Mouse (Mus musculus): Measurements from ENCODE around the gene Rps19bp1. TPM values are rescaled to one million over a fixed set of nuclear protein-coding genes. Genes with fewer than 3 reads are reported as not detected.
A peak's percentile ranks its signal among the peaks of the same experiment; 100 is the strongest.

Rps19bp1 gene
- polyA plus RNA-seq, 1 experiment from 2014 or later = 39.0 TPM

- ATAC-seq (ENCODE audit: extremely low read depth, insufficient number of reproducible peaks, low FRiP score, low TSS enrichment) = no peak
- Histone ChIP-seq H3K36me3 (no peaks in the 10 kb centered on the region), H3K4me1 (no peaks in the 10 kb centered on the region), H3K4me3 (no peak overlapping the region), H3K4me2 (no peak overlapping the region), H3K9ac (no peak overlapping the region), H3K27ac (replicated peaks) (no peak overlapping the region), H3K9me3 (no peaks in the 10 kb centered on the region), H3K27me3 (replicated peaks) (peaks cover 77% of the 10 kb centered on the region)
- WGBS = 2% methylated on average over 6 of the region's 6 CpGs
These were observed 13.5 kb upstream of the Rps19bp1 start for GRCm38 (mm10) chr15:80277625-80278024.

GRCm38 (mm10) chr15:80277107-80277506, 13.0 kb upstream of the Rps19bp1 start:
- ATAC-seq (ENCODE audit: extremely low read depth, insufficient number of reproducible peaks, low FRiP score, low TSS enrichment) = no peak
- H3K27ac ChIP-seq (replicated peaks) = no peak overlapping the region
- H3K9me3 ChIP-seq = no peaks in the 10 kb centered on the region
- H3K9ac ChIP-seq = no peak overlapping the region
- H3K27me3 ChIP-seq (replicated peaks) = peaks cover 76% of the 10 kb centered on the region
- no peak overlapping the region for H3K4me2 ChIP-seq
- 38% methylated on average over 9 of the region's 9 CpGs for WGBS
- no peaks in the 10 kb centered on the region for H3K4me1 ChIP-seq
- H3K4me3 ChIP-seq = no peak overlapping the region
- no peaks in the 10 kb centered on the region for H3K36me3 ChIP-seq

GRCm38 (mm10) chr15:80271858-80272396, 7.8 kb upstream of the Rps19bp1 start:
- Histone ChIP-seq H3K36me3 (no peaks in the 10 kb centered on the region), H3K9ac (no peak overlapping the region), H3K4me1 (no peaks in the 10 kb centered on the region), H3K9me3 (no peaks in the 10 kb centered on the region; the same call in 1 of the 2 replicates), H3K27me3 (replicated peaks) (peaks cover 51% of the 10 kb centered on the region), H3K4me3 (no peak overlapping the region), H3K4me2 (no peak overlapping the region), H3K27ac (replicated peaks) (no peak overlapping the region)
- ATAC-seq (ENCODE audit: extremely low read depth, insufficient number of reproducible peaks, low FRiP score, low TSS enrichment) = no peak
- 62% methylated on average over 3 of the region's 3 CpGs for WGBS

GRCm38 (mm10) chr15:80266281-80266680, 2.2 kb upstream of the Rps19bp1 start:
- Histone ChIP-seq H3K4me2 (no peak overlapping the region), H3K4me3 (no peak overlapping the region), H3K9ac (no peak overlapping the region), H3K36me3 (no peaks in the 10 kb centered on the region), H3K9me3 (no peaks in the 10 kb centered on the region; the same call in 1 of the 2 replicates), H3K27me3 (replicated peaks) (peaks cover 3% of the 10 kb centered on the region; the same call in 1 of the 2 replicates), H3K27ac (replicated peaks) (no peak overlapping the region), H3K4me1 (peaks cover 17% of the 10 kb centered on the region)
- ATAC-seq (ENCODE audit: extremely low read depth, insufficient number of reproducible peaks, low FRiP score, low TSS enrichment) = no peak
- WGBS = 0% methylated on average over 2 of the region's 2 CpGs

GRCm38 (mm10) chr15:80261100-80261499, 3.0 kb downstream of the Rps19bp1 start:
- H3K27ac ChIP-seq (replicated peaks) = no peak overlapping the region
- no peak for ATAC-seq (ENCODE audit: extremely low read depth, insufficient number of reproducible peaks, low FRiP score, low TSS enrichment)
- 80% methylated on average over 7 of the region's 7 CpGs for WGBS

GRCm38 (mm10) chr15:80260677-80261076, 3.4 kb downstream of the Rps19bp1 start:
- ATAC-seq (ENCODE audit: extremely low read depth, insufficient number of reproducible peaks, low FRiP score, low TSS enrichment) = no peak
- 15% methylated on average over 3 of the region's 3 CpGs for WGBS
- peaks cover 49% of the 10 kb centered on the region for H3K36me3 ChIP-seq
- H3K9ac ChIP-seq = no peak overlapping the region
- H3K4me3 ChIP-seq = no peak overlapping the region
- H3K27me3 ChIP-seq (replicated peaks) = no peaks in the 10 kb centered on the region
- H3K27ac ChIP-seq (replicated peaks) = no peak overlapping the region
- no peaks in the 10 kb centered on the region for H3K9me3 ChIP-seq
- H3K4me1 ChIP-seq = peaks cover 49% of the 10 kb centered on the region
- no peak overlapping the region for H3K4me2 ChIP-seq

More at GRCm38 (mm10) chr15:80261100-80261499, 3.0 kb downstream of the Rps19bp1 start:
- Histone ChIP-seq H3K36me3 (peaks cover 47% of the 10 kb centered on the region), H3K27me3 (replicated peaks) (no peaks in the 10 kb centered on the region), H3K4me3 (no peak overlapping the region), H3K4me2 (no peak overlapping the region), H3K9me3 (no peaks in the 10 kb centered on the region), H3K4me1 (peaks cover 49% of the 10 kb centered on the region), H3K9ac (no peak overlapping the region)

- peaks cover 47% of the 10 kb centered on the region for H3K4me1 ChIP-seq
- H3K4me2 ChIP-seq = peak overlapping the region; percentile 90; the same call in 1 of the 2 replicates
- peaks cover 49% of the 10 kb centered on the region for H3K36me3 ChIP-seq
- H3K27me3 ChIP-seq (replicated peaks) = no peaks in the 10 kb centered on the region
- no peak overlapping the region for H3K9ac ChIP-seq
- peak overlapping the region; percentile 30; the same call in 1 of the 2 replicates for H3K27ac ChIP-seq (replicated peaks)
- no peak for ATAC-seq (ENCODE audit: extremely low read depth, insufficient number of reproducible peaks, low FRiP score, low TSS enrichment)
- H3K9me3 ChIP-seq = no peaks in the 10 kb centered on the region
- H3K4me3 ChIP-seq = no peak overlapping the region; the same call in 1 of the 2 replicates
- 77% methylated on average over 8 of the region's 8 CpGs for WGBS
These were observed 4.6 kb downstream of the Rps19bp1 start for GRCm38 (mm10) chr15:80259406-80260045.

GRCm38 (mm10) chr15:80258240-80259170, 5.6 kb downstream of the Rps19bp1 start:
- H3K4me3 ChIP-seq = peak overlapping the region; percentile 100
- 54% methylated on average over 11 of the region's 11 CpGs for WGBS

GRCm38 (mm10) chr15:80257602-80258239, 6.4 kb downstream of the Rps19bp1 start:
- Histone ChIP-seq H3K4me3 (peak overlapping the region; percentile 100), H3K4me1 (peaks cover 53% of the 10 kb centered on the region), H3K27me3 (replicated peaks) (no peaks in the 10 kb centered on the region), H3K27ac (replicated peaks) (peak overlapping the region; percentile 100), H3K9ac (peak overlapping the region; percentile 100), H3K36me3 (peaks cover 53% of the 10 kb centered on the region), H3K9me3 (no peaks in the 10 kb centered on the region), H3K4me2 (peak overlapping the region; percentile 90)
- ATAC-seq (ENCODE audit: extremely low read depth, insufficient number of reproducible peaks, low FRiP score, low TSS enrichment) = no peak
- WGBS = 28% methylated on average over 4 of the region's 4 CpGs

More at GRCm38 (mm10) chr15:80258240-80259170, 5.6 kb downstream of the Rps19bp1 start:
- no peak for ATAC-seq (ENCODE audit: extremely low read depth, insufficient number of reproducible peaks, low FRiP score, low TSS enrichment)
- H3K4me2 ChIP-seq = peak overlapping the region; percentile 90
- H3K27me3 ChIP-seq (replicated peaks) = no peaks in the 10 kb centered on the region
- H3K9me3 ChIP-seq = no peaks in the 10 kb centered on the region
- peak overlapping the region; percentile 100 for H3K9ac ChIP-seq
- H3K27ac ChIP-seq (replicated peaks) = peak overlapping the region; percentile 100
- H3K4me1 ChIP-seq = peaks cover 53% of the 10 kb centered on the region
- peaks cover 49% of the 10 kb centered on the region for H3K36me3 ChIP-seq

- no peak for ATAC-seq (ENCODE audit: extremely low read depth, insufficient number of reproducible peaks, low FRiP score, low TSS enrichment)
- peak overlapping the region; percentile 100 for H3K27ac ChIP-seq (replicated peaks)
- H3K27me3 ChIP-seq (replicated peaks) = no peaks in the 10 kb centered on the region
- H3K9ac ChIP-seq = peak overlapping the region; percentile 100
- H3K9me3 ChIP-seq = no peaks in the 10 kb centered on the region
- H3K4me3 ChIP-seq = peak overlapping the region; percentile 100
- H3K36me3 ChIP-seq = peaks cover 60% of the 10 kb centered on the region
- WGBS = 55% methylated on average over 12 of the region's 12 CpGs
- H3K4me2 ChIP-seq = peak overlapping the region; percentile 90
- H3K4me1 ChIP-seq = peaks cover 57% of the 10 kb centered on the region
These were observed 7.2 kb downstream of the Rps19bp1 start for GRCm38 (mm10) chr15:80256656-80257601.
